Mouse (Mus musculus) spleen, postnatal 36 days (tissue): ENCODE measurements at regions not wholly inside any gene's neighbourhood (a gene's known extent, or its start where the extent isn't known, plus 50 kb on each side); places are given as distances from the start of the nearest gene placed in this dataset.

Experiments used
- DNase-seq, 2 experiments: peaks; one replicate each; pipeline ENCODE4 v3.0.0; 2022; ENCODE audit warnings: low spot score in 2 of 2, mixed read lengths in 1 of 2

DNA sequence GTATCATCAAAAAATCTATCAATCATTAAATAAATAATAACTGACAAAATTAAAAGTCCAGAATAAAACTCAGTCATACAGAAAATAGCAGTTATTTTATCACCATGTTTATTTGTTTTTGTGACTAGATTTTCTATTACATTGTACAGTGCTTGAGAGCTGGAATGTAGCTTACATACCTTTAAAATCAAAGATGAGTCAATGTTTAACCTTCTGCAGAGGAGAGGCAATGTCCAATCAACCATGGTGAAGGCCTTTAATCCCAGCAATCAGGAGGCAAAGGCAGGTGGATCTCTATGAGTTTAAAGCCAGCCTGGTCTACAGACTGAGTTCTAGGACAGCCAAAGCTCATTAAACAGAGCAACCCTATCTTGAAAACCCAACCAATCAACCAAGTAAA, 131.1 kb downstream of the Gm9733 start:
- no peak for DNase-seq

DNA sequence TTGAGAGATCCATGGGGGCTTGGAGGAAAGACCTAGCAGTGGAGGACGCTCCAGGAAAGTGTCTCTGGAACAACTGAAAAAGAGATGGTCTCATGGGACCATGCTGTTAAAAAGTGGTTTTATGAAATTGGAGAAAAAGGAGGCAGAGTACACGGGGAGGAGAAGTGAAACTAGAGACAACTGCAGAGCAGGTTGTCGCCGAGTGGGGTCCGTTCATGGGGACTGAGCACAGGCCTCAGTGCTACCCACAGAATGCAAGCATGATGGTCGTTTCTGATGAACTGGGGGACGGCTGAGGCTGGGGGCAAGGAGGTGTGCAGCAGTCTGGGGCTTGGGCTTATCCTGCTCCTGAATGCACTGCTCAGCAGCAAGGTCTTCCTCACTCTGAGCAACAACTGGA, 129.3 kb downstream of the Gm9733 start:
- peak; percentile 51 to 53 for DNase-seq

DNA sequence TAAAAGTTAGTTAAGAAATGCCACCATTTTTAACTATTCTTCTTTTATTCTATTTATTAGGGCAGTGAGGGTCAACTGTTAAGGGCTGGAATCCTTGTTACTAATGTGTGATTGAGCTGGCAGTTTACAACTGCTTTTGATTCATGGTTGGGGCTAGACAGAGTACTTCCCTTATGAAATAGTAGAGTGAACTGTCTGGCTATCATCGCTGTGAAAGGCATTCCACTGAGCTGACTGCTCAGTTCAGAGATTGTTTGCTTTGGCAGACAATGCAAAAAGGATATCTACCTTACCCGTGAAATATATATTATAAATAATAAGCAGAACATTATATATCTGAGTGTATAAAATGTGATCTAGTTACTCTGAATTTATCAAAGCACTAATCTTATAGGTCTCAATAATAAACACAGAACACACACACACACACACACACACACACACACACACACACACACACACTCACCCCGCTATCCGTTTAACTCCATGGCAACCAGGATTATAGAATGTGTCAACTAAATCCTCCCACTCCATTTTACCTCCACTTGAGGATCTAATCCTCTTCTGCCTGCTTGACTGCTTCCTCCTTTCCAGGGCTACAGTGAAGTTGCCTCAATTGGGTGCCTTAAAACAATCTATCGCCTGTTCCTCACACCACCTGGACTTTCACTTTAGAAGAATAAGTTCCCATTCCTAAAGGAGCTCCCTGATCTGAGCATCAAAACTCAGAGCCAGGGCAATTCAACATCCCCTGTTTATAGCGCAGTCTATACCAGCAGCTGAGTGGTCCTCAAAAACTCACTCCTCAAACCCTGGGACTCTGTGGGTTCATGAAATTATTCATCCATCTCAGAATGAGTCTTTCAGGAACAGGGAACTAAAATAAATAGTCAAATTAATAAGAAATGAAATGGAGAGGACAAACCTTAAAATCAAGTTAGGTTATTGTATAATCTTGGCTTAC, 126.6 kb downstream of the Gm9733 start:
- no peak for DNase-seq

DNA sequence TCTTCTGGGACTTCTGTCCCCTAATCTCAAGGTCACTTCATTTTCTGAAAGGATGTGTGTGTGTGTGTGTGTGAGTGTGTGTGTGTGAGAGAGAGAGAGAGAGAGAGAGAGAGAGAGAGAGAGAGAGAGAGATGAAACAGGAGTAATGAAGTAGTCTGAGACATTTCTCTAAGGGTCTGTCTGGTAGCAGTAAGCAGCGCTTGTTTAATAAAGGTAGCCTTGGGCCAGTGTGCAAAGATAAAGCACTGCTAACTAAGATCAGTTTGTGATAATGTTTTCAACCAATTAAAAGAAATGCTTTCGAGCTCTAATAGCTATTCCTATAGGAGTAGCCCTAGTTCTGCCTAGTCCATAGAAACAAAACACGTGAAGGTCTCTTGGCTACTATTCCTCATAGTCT, 119.7 kb downstream of the Gm9733 start:
- no peak for DNase-seq

DNA sequence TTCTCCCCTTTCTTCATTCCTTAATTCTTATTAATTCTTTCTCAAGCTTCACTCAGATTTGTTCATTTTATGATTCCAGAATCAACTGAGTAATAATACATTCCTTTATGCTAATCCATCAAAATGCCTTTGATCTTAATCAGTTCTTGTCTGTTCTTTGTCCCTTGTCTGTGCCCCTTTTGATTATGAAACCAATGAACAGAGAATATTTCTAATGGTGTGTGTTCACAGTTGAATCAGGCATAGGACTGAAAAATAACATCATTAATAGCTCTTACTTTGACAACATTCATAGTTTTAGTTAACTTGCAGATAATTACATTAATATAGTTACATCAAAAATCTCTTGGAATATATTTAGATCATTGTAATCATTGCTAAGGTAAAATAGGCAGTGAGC, 114.5 kb downstream of the Gm9733 start:
- no peak for DNase-seq

DNA sequence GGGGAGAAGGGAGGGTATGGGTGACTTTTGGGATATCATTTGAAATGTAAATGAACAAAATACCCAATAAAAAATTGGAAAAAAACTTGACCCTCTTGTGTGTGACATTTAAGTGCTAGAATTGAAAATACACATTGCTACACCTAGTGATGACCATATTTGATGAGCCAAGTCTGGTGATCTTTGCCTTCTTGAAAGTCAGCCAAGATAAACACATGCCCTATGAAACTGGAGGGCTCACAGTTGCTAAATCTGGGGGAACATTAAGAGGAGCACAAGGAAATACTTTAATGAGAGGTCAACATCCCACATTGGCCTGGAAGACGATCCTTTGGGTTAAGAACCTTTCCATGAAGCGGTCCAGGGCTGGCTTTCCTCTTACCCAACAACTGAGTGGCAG, 112.8 kb downstream of the Gm9733 start:
- DNase-seq = no peak

DNA sequence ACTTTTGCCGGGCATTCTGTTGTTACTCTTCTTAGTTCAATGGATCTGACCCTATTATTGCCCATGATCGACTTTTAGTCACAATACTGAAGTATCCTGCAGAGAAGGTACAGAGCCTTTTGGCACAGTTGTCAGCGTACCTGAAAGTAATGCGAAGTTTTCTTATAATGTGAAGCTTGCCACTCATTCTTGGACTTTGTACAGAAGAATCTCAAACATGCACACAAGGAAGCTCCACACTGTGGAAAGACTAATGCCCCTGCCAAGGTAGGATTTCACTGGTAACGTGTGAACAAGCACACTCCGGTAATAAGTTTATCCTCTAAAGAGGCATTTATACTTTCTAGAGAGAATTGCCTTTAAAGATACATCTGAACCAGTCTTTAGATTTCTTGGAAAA, 108.8 kb downstream of the Gm9733 start:
- no peak for DNase-seq

DNA sequence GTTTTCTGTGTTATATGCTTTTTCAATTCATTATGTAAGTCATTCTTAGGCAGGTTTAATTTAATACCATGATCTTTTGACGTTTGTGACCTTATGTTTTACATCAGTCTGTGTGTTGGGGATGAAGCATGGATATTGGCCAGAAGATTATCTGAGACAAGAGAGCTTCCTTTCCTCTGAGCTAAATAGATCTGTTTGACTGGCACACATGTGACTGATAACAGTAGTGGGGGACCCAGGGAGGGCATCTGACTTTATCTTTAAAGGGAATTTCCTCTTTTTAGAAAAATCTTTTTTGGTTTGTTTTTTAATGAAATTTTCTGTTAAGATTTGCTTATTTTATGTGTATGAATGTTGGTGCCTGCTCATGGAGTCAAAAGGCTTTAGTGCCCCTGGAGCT, 107.7 kb downstream of the Gm9733 start:
- no peak for DNase-seq

DNA sequence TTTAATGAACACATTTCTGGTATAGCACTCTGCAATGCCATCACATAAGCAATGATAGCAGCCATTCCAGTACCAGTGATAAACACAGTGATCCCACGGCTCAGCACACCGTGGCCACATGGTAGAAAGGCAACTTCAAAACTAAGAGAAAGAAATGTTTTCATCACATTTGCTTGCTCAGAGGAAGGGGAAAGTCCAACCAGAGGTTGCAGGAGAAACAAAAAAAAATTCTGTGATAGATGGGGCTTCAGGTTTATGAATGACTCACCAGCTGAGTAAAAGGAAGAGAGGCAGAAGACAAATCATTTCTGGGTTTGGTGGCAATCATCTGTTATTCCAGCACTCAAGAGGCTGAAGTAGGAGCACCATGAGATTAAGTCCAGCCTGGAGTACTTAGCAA, 103.5 kb downstream of the Gm9733 start:
- DNase-seq = no peak

DNA sequence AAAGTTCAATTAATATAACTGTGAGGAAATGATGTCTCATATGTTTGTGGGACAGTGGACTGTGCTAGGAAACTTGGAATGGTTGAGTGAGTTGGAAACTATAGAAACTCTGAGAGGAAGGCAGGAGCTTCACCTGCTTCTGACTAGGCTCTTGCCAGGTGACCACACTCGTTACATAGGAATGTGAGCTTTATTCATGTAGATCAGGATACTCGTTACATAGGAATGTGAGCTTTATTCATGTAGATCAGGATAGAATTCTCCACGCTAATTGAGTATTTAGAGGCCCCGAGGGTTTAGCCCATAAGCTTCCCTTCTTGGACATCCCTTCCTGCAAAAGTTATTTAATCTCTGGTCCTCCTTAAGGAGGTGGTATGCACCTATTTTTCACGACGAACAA, 101.9 kb downstream of the Gm9733 start:
- no peak for DNase-seq

DNA sequence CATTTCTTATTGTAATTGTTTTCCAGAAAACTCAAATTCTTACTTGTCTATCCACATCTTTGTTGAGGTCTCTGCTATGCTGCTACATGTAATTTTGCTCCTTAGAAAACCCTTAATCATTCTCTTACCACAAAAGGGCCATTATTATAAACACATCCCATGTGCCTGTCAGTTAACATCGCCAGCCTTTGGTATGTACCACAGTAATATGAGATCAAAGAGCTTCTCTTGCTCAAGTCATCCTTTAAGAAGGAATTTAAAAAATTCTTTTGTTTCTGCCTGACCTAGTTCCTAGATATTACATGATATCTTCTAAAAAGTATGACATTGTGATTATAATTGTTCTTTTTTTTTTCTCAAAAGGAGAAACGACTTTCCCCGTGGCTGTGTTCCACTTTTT, 100.7 kb downstream of the Gm9733 start:
- DNase-seq = no peak

DNA sequence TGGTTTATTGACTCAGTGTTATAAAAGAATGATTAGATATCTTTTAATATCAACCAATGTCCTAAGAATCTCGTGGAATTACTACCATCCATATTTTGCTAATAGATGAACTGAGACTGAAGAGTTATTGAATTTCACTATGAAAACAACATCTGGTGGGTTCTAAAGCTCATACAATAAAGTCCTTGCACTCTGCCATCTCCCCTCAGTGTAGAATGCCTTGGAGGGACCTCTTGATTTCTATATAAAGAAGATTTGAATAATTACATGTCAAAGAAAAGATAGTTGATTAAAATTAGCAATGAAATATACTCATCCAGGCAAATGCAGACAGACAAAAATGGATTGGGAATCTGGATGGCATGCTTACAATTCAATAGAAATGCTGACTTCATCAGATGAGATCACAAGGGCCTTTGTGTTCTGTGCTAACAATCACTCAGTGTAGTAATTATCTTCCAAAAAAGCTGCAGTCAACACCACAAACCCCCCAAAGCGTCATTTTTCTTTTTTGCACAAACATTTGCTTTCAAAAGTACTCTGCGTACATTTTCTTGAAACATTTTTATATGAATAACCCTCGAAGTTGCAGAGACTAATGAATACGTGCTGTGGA, 94.2 kb downstream of the Gm9733 start:
- no peak for DNase-seq

DNA sequence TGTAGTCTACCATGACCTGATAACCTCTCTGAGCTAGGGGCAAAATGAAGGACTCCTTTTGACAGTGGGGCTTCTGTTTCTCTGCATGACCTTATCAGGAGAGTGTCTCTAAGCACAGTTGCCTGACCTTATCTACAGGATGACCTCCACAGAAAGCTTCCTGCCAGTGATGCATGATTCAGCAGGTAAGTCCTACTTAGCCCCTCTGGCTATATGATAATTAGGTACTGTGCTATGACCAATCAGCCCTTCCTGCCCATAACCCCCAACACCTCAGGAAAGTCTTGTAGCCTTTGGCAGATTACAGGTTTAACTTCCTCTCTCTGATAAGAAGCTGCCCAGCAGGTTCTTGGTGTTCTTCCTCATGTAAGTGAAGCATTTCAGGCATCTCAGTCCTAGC, 89.7 kb downstream of the Gm9733 start:
- DNase-seq = no peak

DNA sequence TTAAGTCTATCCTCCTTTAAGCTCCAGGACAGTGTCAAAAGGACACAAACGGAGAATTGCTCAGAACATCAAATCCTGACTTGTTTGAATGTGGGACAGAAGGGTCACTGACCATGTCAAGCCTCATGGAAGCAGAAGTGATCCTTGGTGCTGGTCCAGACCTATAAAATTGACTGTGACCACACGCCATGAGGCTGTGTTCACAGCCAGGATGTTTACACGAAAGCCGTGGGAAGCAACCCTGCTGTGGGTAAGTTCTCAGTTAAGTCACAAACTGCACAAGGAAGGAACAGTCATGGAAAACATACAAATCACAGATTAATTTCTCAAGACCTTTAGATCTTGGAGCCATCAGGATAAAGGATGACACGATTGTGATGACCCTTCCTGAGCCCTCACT, 88.5 kb downstream of the Gm9733 start:
- DNase-seq = no peak

DNA sequence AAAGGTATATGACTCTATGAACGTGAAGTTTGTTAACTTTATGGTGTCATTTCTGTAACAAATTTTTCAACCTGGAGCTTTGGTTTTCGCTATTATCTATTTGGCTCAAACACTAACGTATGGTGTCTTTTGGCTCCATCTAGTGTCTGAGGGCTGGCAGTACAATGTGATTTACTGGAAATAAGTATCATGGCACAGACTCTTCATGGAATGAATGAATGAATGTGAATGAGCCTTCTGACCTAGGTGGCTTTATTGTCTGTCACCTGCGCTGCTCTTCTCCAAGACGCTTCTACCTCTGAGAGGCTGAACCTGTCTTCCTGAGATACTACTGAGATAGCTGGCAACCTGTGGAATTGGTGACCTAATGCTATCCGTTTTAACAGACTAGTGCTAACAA, 87.1 kb downstream of the Gm9733 start:
- peak; percentile 11 to 34 for DNase-seq
